Mouse (Mus musculus): ENCODE data around the gene Apbb2. TPM values are rescaled to one million over a fixed set of nuclear protein-coding genes. Genes with fewer than 3 reads are reported as not detected.

The Apbb2 gene
- polyA plus RNA-seq (2014; fragmentation: Illumina TruSeq; extraction: RNeasy Lipid Tissue Mini Kit (QIAGEN cat#74804); ENCODE audit: low read depth, low replicate concordance): 12.6 TPM

GRCm38 (mm10) chr5:66618597-66618996, at the start of gene Apbb2:
Apbb2 (minus strand) TSS chr5:66618784.

GRCm38 (mm10) chr5:66259756-66260448, 358.7 kb downstream of the Apbb2 start, which contains the start of gene Nsun7:
Nsun7 (plus strand) TSS chr5:66259897.

Other genes with a start within 250 kb of the Apbb2 start
- gene Uchl1, start 57.3 kb upstream of the Apbb2 start, polyA plus RNA-seq (2014; fragmentation: Illumina TruSeq; extraction: RNeasy Lipid Tissue Mini Kit (QIAGEN cat#74804); ENCODE audit: low read depth, low replicate concordance): 13.3 TPM
- 15.2 TPM for gene Limch1, start 127.0 kb upstream of the Apbb2 start, polyA plus RNA-seq (2014; fragmentation: Illumina TruSeq; extraction: RNeasy Lipid Tissue Mini Kit (QIAGEN cat#74804); ENCODE audit: low read depth, low replicate concordance)

Measured in adipose tissue, adult 10 weeks (tissue).